Mouse (Mus musculus) hindlimb bud, embryonic 11.5 days (tissue): ENCODE measurements around the gene Slc35g3.

ENCODE experiments used
- DNase-seq: peaks from one replicate; pipeline ENCODE4 v3.0.0-alpha.2; 2012; ENCODE audit warnings: low read depth, low spot score; ENCODE audit errors: extremely low spot score

The Slc35g3 gene

GRCm38 (mm10) chr11:69787306-69787705, 25.5 kb upstream of the Slc35g3 start:
- DNase-seq = no peak

GRCm38 (mm10) chr11:69784793-69785272, 23.1 kb upstream of the Slc35g3 start:
- no peak for DNase-seq

GRCm38 (mm10) chr11:69781828-69782227, 20.1 kb upstream of the Slc35g3 start:
- no peak for DNase-seq

GRCm38 (mm10) chr11:69778985-69779384, 17.2 kb upstream of the Slc35g3 start:
- DNase-seq = no peak

- no peak for DNase-seq
Observed at GRCm38 (mm10) chr11:69778258-69778982, 16.7 kb upstream of the Slc35g3 start.

- no peak for DNase-seq
Observed at GRCm38 (mm10) chr11:69777504-69778257, 15.9 kb upstream of the Slc35g3 start.

- DNase-seq = no peak
Observed at GRCm38 (mm10) chr11:69776488-69776887, 14.7 kb upstream of the Slc35g3 start.

- no peak for DNase-seq
Observed at GRCm38 (mm10) chr11:69775716-69776115, 13.9 kb upstream of the Slc35g3 start.

GRCm38 (mm10) chr11:69774961-69775360, 13.2 kb upstream of the Slc35g3 start:
- no peak for DNase-seq

GRCm38 (mm10) chr11:69767625-69767909, 5.8 kb upstream of the Slc35g3 start:
- DNase-seq = no peak

- no peak for DNase-seq
Observed at GRCm38 (mm10) chr11:69766872-69767624, 5.3 kb upstream of the Slc35g3 start.

GRCm38 (mm10) chr11:69766126-69766609, 4.4 kb upstream of the Slc35g3 start:
- no peak for DNase-seq

GRCm38 (mm10) chr11:69765221-69766125, 3.7 kb upstream of the Slc35g3 start, which contains the start of gene Zbtb4:
Gene Zbtb4 (plus strand): TSS chr11:69765912.
- DNase-seq = no peak

GRCm38 (mm10) chr11:69763551-69763950, 1.8 kb upstream of the Slc35g3 start:
- DNase-seq = no peak

GRCm38 (mm10) chr11:69760901-69761200, 917 bp downstream of the Slc35g3 start:
- DNase-seq = no peak

- DNase-seq = no peak
Observed at GRCm38 (mm10) chr11:69760160-69760900, 1.4 kb downstream of the Slc35g3 start.

GRCm38 (mm10) chr11:69758971-69759721, 2.6 kb downstream of the Slc35g3 start:
- DNase-seq = peak; percentile 54

GRCm38 (mm10) chr11:69758478-69758970, 3.2 kb downstream of the Slc35g3 start, which contains the start of gene Polr2a:
Gene Polr2a (minus strand): TSS chr11:69758637.
- peak; percentile 99 for DNase-seq

- peak; percentile 74 for DNase-seq
Observed at GRCm38 (mm10) chr11:69758090-69758456, 3.7 kb downstream of the Slc35g3 start.
